Mouse (Mus musculus) hindbrain, embryonic 12.5 days (tissue): Measurements from ENCODE around the gene Vmn1r209. TPM values are rescaled to one million over a fixed set of nuclear protein-coding genes. Genes with fewer than 3 reads are reported as not detected.

ENCODE experiments used
- polyA plus RNA-seq: library from polyadenylated mRNA; unstranded; fragments of >200 nt; fragmentation: Nextera tagmentation; extraction: Ambion mirVana; gene quantifications from 2 replicates; pipeline ENCODE4 v1.2.1, GENCODE M21; 2016

The Vmn1r209 gene
- polyA plus RNA-seq, 1 experiment from 2014 or later, result not detected

Other genes with a start within 250 kb of the Vmn1r209 start
- gene Vmn1r205, start 216.7 kb downstream of the Vmn1r209 start, polyA plus RNA-seq, result not detected in 2 replicates
- not detected in 2 replicates for gene Vmn1r206, start 185.4 kb downstream of the Vmn1r209 start, polyA plus RNA-seq
- gene Vmn1r207-ps, start 80.1 kb downstream of the Vmn1r209 start, polyA plus RNA-seq, result not detected in 2 replicates
- gene Vmn1r208, start 32.3 kb downstream of the Vmn1r209 start, polyA plus RNA-seq, result not detected in 2 replicates
- gene Vmn1r210, start 21.7 kb upstream of the Vmn1r209 start, polyA plus RNA-seq, result not detected in 2 replicates
- gene Vmn1r211, start 47.9 kb upstream of the Vmn1r209 start, polyA plus RNA-seq, result not detected in 2 replicates
- gene Vmn1r212, start 74.5 kb upstream of the Vmn1r209 start, polyA plus RNA-seq, result not detected in 2 replicates
- gene Vmn1r213, start 198.0 kb upstream of the Vmn1r209 start, polyA plus RNA-seq, result not detected in 2 replicates
- gene Vmn1r214, start 220.7 kb upstream of the Vmn1r209 start, polyA plus RNA-seq, result not detected in 2 replicates